Mouse (Mus musculus) midbrain, embryonic 11.5 days (tissue): ENCODE measurements at regions not wholly inside any gene's neighbourhood (a gene's known extent, or its start where the extent isn't known, plus 50 kb on each side); places are given as distances from the start of the nearest gene placed in this dataset.

ENCODE experiments used
- ATAC-seq: fragments of 200-750 bp; cut with Nextera tagmentation; 2 replicates; pipeline ENCODE4 v1.8.0; 2017; ENCODE audit warnings: moderate TSS enrichment, moderate library complexity; ENCODE audit not compliant: low FRiP score
- DNase-seq: peaks from one replicate; pipeline ENCODE4 v3.0.0; 2015; ENCODE audit warnings: low spot score; ENCODE audit errors: missing footprints
- H3K27ac ChIP-seq: fragments of 300-500 bp; sonication (generic); 2 replicates; pipeline ENCODE4 v1.5.1; 2014; ENCODE audit warnings: low read depth, low read length
- H3K27me3 ChIP-seq: fragments of 300-500 bp; sonication (generic); 2 replicates; pipeline ENCODE4 v1.6.1; 2014; ENCODE audit warnings: mild to moderate bottlenecking, low read length, moderate library complexity, mixed read lengths; ENCODE audit not compliant: control insufficient read depth, insufficient read depth
- H3K36me3 ChIP-seq: fragments of 300-500 bp; sonication (generic); 2 replicates; pipeline ENCODE4 v1.6.1; 2014; ENCODE audit warnings: mild to moderate bottlenecking, low read length, moderate library complexity, mixed read lengths; ENCODE audit not compliant: control insufficient read depth, insufficient read depth
- H3K4me1 ChIP-seq: fragments of 300-500 bp; sonication (generic); 2 replicates; pipeline ENCODE4 v1.6.1; 2014; ENCODE audit warnings: low read length; ENCODE audit not compliant: control insufficient read depth, insufficient read depth
- H3K4me2 ChIP-seq: fragments of 300-500 bp; sonication (generic); 2 replicates; pipeline ENCODE4 v1.6.1; 2014; ENCODE audit warnings: mild to moderate bottlenecking, moderate library complexity
- H3K4me3 ChIP-seq: fragments of 300-500 bp; sonication (generic); 2 replicates; pipeline ENCODE4 v1.5.1; 2014; ENCODE audit warnings: low read depth, low read length
- H3K9ac ChIP-seq: fragments of 300-500 bp; sonication (generic); 2 replicates; pipeline ENCODE4 v1.6.1; 2014; ENCODE audit warnings: low read length
- H3K9me3 ChIP-seq: fragments of 300-500 bp; sonication (generic); 2 replicates; pipeline ENCODE4 v1.6.1; 2016; ENCODE audit warnings: low read length; ENCODE audit not compliant: control insufficient read depth
- WGBS: fragments of 180-500 bp; shearing (Covaris S2); extraction: QIAGEN DNeasy Blood & Tissue Kit; methylation state at CpG from one replicate; pipeline ENCODE4 v1.1.7; 2014; 5-methylcytosine and 5-hydroxymethylcytosine counted together

- 79% methylated on average over 10 of the region's 10 CpGs for WGBS
- ATAC-seq (no peak), DNase-seq (no peak)
- Histone ChIP-seq H3K4me3 (no peak overlapping the region), H3K4me2 (no peak overlapping the region), H3K27ac (no peak overlapping the region), H3K9me3 (no peaks in the 10 kb centered on the region), H3K4me1 (no peaks in the 10 kb centered on the region), H3K27me3 (no peaks in the 10 kb centered on the region), H3K9ac (no peak overlapping the region), H3K36me3 (no peaks in the 10 kb centered on the region)
These were observed 212.5 kb downstream of the Gxylt1 start for GRCm38 (mm10) chr15:93062213-93063131.

- Histone ChIP-seq H3K27me3 (no peaks in the 10 kb centered on the region), H3K36me3 (no peaks in the 10 kb centered on the region), H3K4me2 (no peak overlapping the region), H3K27ac (no peak overlapping the region), H3K4me3 (no peak overlapping the region), H3K4me1 (no peaks in the 10 kb centered on the region), H3K9me3 (no peaks in the 10 kb centered on the region), H3K9ac (no peak overlapping the region)
- no peak for DNase-seq
- no peak for ATAC-seq
- 95% methylated on average over 3 of the region's 3 CpGs for WGBS
These were observed 221.5 kb downstream of the Gxylt1 start for GRCm38 (mm10) chr15:93053471-93053870.

- H3K4me2 ChIP-seq: no peak overlapping the region
- no peak overlapping the region for H3K27ac ChIP-seq
- WGBS: 56% methylated on average over 6 of the region's 6 CpGs
- H3K4me1 ChIP-seq: no peaks in the 10 kb centered on the region
- no peak overlapping the region for H3K4me3 ChIP-seq
- no peaks in the 10 kb centered on the region for H3K36me3 ChIP-seq
- H3K9me3 ChIP-seq: no peaks in the 10 kb centered on the region
- no peak for DNase-seq
- ATAC-seq: no peak
- no peaks in the 10 kb centered on the region for H3K27me3 ChIP-seq
- H3K9ac ChIP-seq: no peak overlapping the region
These were observed 247.8 kb downstream of the Gxylt1 start for GRCm38 (mm10) chr15:93027185-93027584.

GRCm38 (mm10) chr15:93026456-93027078, 248.4 kb downstream of the Gxylt1 start:
- Histone ChIP-seq H3K4me3 (no peak overlapping the region), H3K27me3 (no peaks in the 10 kb centered on the region), H3K4me2 (no peak overlapping the region), H3K9me3 (no peaks in the 10 kb centered on the region), H3K27ac (no peak overlapping the region), H3K36me3 (no peaks in the 10 kb centered on the region), H3K9ac (no peak overlapping the region), H3K4me1 (no peaks in the 10 kb centered on the region)
- no peak for DNase-seq
- WGBS: 76% methylated on average over 11 of the region's 11 CpGs
- ATAC-seq: no peak

- ATAC-seq: no peak
- no peaks in the 10 kb centered on the region for H3K9me3 ChIP-seq
- no peaks in the 10 kb centered on the region for H3K36me3 ChIP-seq
- H3K4me1 ChIP-seq: no peaks in the 10 kb centered on the region
- no peak overlapping the region for H3K4me2 ChIP-seq
- no peak overlapping the region for H3K27ac ChIP-seq
- no peak for DNase-seq
- H3K9ac ChIP-seq: no peak overlapping the region
- WGBS: 87% methylated on average over 9 of the region's 9 CpGs
- H3K4me3 ChIP-seq: no peak overlapping the region
- H3K27me3 ChIP-seq: no peaks in the 10 kb centered on the region
These were observed 249.2 kb downstream of the Gxylt1 start for GRCm38 (mm10) chr15:93025791-93026190.

GRCm38 (mm10) chr15:93024171-93024570, 250.8 kb downstream of the Gxylt1 start:
- Histone ChIP-seq H3K9ac (no peak overlapping the region), H3K4me3 (no peak overlapping the region), H3K27ac (no peak overlapping the region), H3K27me3 (no peaks in the 10 kb centered on the region), H3K9me3 (no peaks in the 10 kb centered on the region), H3K36me3 (no peaks in the 10 kb centered on the region), H3K4me2 (no peak overlapping the region), H3K4me1 (no peaks in the 10 kb centered on the region)
- DNase-seq (no peak), ATAC-seq (no peak)
- 74% methylated on average over 6 of the region's 6 CpGs for WGBS

GRCm38 (mm10) chr15:93011166-93011565, 263.8 kb downstream of the Gxylt1 start:
- 85% methylated on average over 5 of the region's 5 CpGs for WGBS
- H3K36me3 ChIP-seq: no peaks in the 10 kb centered on the region
- no peak overlapping the region for H3K4me3 ChIP-seq
- no peak overlapping the region for H3K9ac ChIP-seq
- no peak overlapping the region for H3K4me2 ChIP-seq
- no peaks in the 10 kb centered on the region for H3K4me1 ChIP-seq
- ATAC-seq (no peak), DNase-seq (no peak)
- no peaks in the 10 kb centered on the region for H3K9me3 ChIP-seq
- H3K27me3 ChIP-seq: no peaks in the 10 kb centered on the region; the same call in 1 of the 2 replicates
- H3K27ac ChIP-seq: no peak overlapping the region

- no peak for DNase-seq
- no peak for ATAC-seq
- Histone ChIP-seq H3K4me3 (no peak overlapping the region), H3K9ac (no peak overlapping the region), H3K27ac (no peak overlapping the region), H3K4me1 (no peaks in the 10 kb centered on the region), H3K27me3 (no peaks in the 10 kb centered on the region; the same call in 1 of the 2 replicates), H3K4me2 (no peak overlapping the region), H3K9me3 (no peaks in the 10 kb centered on the region), H3K36me3 (no peaks in the 10 kb centered on the region)
- WGBS: 74% methylated on average over 2 of the region's 2 CpGs
These were observed 264.4 kb downstream of the Gxylt1 start for GRCm38 (mm10) chr15:93010629-93011028.

- no peak overlapping the region for H3K27ac ChIP-seq
- no peak overlapping the region for H3K4me2 ChIP-seq
- H3K9me3 ChIP-seq: no peaks in the 10 kb centered on the region
- H3K9ac ChIP-seq: no peak overlapping the region
- H3K27me3 ChIP-seq: no peaks in the 10 kb centered on the region; the same call in 1 of the 2 replicates
- no peak for ATAC-seq
- no peak overlapping the region for H3K4me3 ChIP-seq
- peaks cover 9% of the 10 kb centered on the region for H3K4me1 ChIP-seq
- DNase-seq: no peak
- no peaks in the 10 kb centered on the region for H3K36me3 ChIP-seq
- 65% methylated on average over 7 of the region's 7 CpGs for WGBS
These were observed 269.2 kb downstream of the Gxylt1 start for GRCm38 (mm10) chr15:93005751-93006231.
